Mouse (Mus musculus) midbrain, postnatal 0 days (tissue): ENCODE measurements around the gene Sel1l. TPM values are rescaled to one million over a fixed set of nuclear protein-coding genes. Genes with fewer than 3 reads are reported as not detected.

Experiments used
- ATAC-seq: fragments of 200-750 bp; cut with Nextera tagmentation; 2 replicates; pipeline ENCODE4 v1.8.0; 2017; ENCODE audit warnings: moderate number of reproducible peaks, mild to moderate bottlenecking, moderate TSS enrichment, moderate library complexity; ENCODE audit not compliant: low FRiP score
- DNase-seq: peaks from one replicate; pipeline ENCODE4 v3.0.0-alpha.2; 2015; ENCODE audit warnings: low spot score
- H3K27ac ChIP-seq: fragments of 300-500 bp; sonication (generic); 2 replicates; pipeline ENCODE4 v1.5.1; 2014; ENCODE audit warnings: low read depth, mild to moderate bottlenecking, low read length, mixed read lengths
- H3K27me3 ChIP-seq: fragments of 300-500 bp; sonication (generic); 2 replicates; pipeline ENCODE4 v1.6.1; 2014; ENCODE audit warnings: low read length, control low read depth, mixed read lengths; ENCODE audit not compliant: insufficient read depth
- H3K36me3 ChIP-seq: fragments of 300-500 bp; sonication (generic); 2 replicates; pipeline ENCODE4 v1.6.1; 2014; ENCODE audit warnings: low read length, control low read depth, mixed read lengths; ENCODE audit not compliant: insufficient read depth
- H3K4me1 ChIP-seq: fragments of 300-500 bp; sonication (generic); 2 replicates; pipeline ENCODE4 v1.6.1; 2014; ENCODE audit warnings: mild to moderate bottlenecking, control low read depth, antibody characterized with exemption, low read length, mixed read lengths; ENCODE audit not compliant: insufficient read depth
- H3K4me2 ChIP-seq: fragments of 300-500 bp; sonication (generic); 2 replicates; pipeline ENCODE4 v1.6.1; 2014; ENCODE audit warnings: low read depth, mild to moderate bottlenecking, low read length, mixed read lengths; ENCODE audit not compliant: poor library complexity, severe bottlenecking
- H3K4me3 ChIP-seq: fragments of 300-500 bp; sonication (generic); 2 replicates; pipeline ENCODE4 v1.5.1; 2014; ENCODE audit warnings: low read depth, mild to moderate bottlenecking, low read length, moderate library complexity
- H3K9ac ChIP-seq: fragments of 300-500 bp; sonication (generic); replicated peaks from 2 replicates; pipeline ENCODE4 v1.6.1; 2014; ENCODE audit warnings: mild to moderate bottlenecking, low read length, moderate library complexity, mixed read lengths; ENCODE audit not compliant: poor library complexity, severe bottlenecking
- H3K9me3 ChIP-seq: fragments of 300-500 bp; sonication (generic); 2 replicates; pipeline ENCODE4 v1.6.1; 2016; ENCODE audit warnings: low read length, control low read depth
- CTCF ChIP-seq: IDR thresholded peaks from 2 replicates; pipeline ENCODE4 v1.5.1; 2016; ENCODE audit warnings: antibody characterized with exemption, mild to moderate bottlenecking
- WGBS: fragments of 180-500 bp; shearing (Covaris S2); extraction: QIAGEN DNeasy Blood & Tissue Kit; methylation state at CpG from one replicate; pipeline ENCODE4 v1.1.7; 2014; 5-methylcytosine and 5-hydroxymethylcytosine counted together
- polyA plus RNA-seq: library from polyadenylated mRNA; unstranded; fragments of >200 nt; fragmentation: Nextera tagmentation; extraction: Ambion mirVana; gene quantifications from 2 replicates; pipeline ENCODE4 v1.2.1, GENCODE M21; 2015
- total RNA-seq: library from RNA; depleted of rRNA; stranded (reverse); fragments of >200 nt; gene quantifications from 2 replicates; pipeline ENCODE4 v1.2.3, GENCODE M21; 2014

Gene Sel1l
- total and polyA plus RNA-seq, 2 experiments from 2014 or later: 67.3 to 93.3 TPM

GRCm38 (mm10) chr12:91877646-91878045, 28.7 kb upstream of the Sel1l start:
- Histone ChIP-seq H3K9me3 (no peaks in the 10 kb centered on the region), H3K27me3 (no peaks in the 10 kb centered on the region), H3K27ac (no peak overlapping the region), H3K4me2 (no peak overlapping the region), H3K4me3 (no peak overlapping the region), H3K9ac (no peak overlapping the region), H3K4me1 (no peaks in the 10 kb centered on the region), H3K36me3 (no peaks in the 10 kb centered on the region)
- ATAC-seq (peak; percentile 60; the same call in 1 of the 2 replicates), DNase-seq (peak; percentile 86)
- peak; percentile 83 for TF ChIP-seq CTCF
- 23% methylated on average over 5 of the region's 5 CpGs for WGBS

- no peaks in the 10 kb centered on the region for H3K9me3 ChIP-seq
- no peaks in the 10 kb centered on the region for H3K36me3 ChIP-seq
- TF ChIP-seq CTCF: no peak
- H3K4me1 ChIP-seq: no peaks in the 10 kb centered on the region
- no peak overlapping the region for H3K4me2 ChIP-seq
- H3K27me3 ChIP-seq: no peaks in the 10 kb centered on the region
- no peak for ATAC-seq
- no peak overlapping the region for H3K9ac ChIP-seq
- no peak for DNase-seq
- H3K27ac ChIP-seq: no peak overlapping the region
- no peak overlapping the region for H3K4me3 ChIP-seq
- WGBS: 94% methylated on average over 11 of the region's 11 CpGs
These were observed 21.7 kb upstream of the Sel1l start for GRCm38 (mm10) chr12:91870671-91871070.

- ATAC-seq (no peak), DNase-seq (no peak)
- no peaks in the 10 kb centered on the region for H3K9me3 ChIP-seq
- 71% methylated on average over 4 of the region's 4 CpGs for WGBS
- no peaks in the 10 kb centered on the region for H3K4me1 ChIP-seq
- H3K4me3 ChIP-seq: no peak overlapping the region
- no peaks in the 10 kb centered on the region for H3K36me3 ChIP-seq
- H3K9ac ChIP-seq: no peak overlapping the region
- H3K4me2 ChIP-seq: no peak overlapping the region
- no peak for TF ChIP-seq CTCF
- H3K27me3 ChIP-seq: no peaks in the 10 kb centered on the region
- H3K27ac ChIP-seq: no peak overlapping the region
These were observed 20.4 kb upstream of the Sel1l start for GRCm38 (mm10) chr12:91869352-91869751.

- Histone ChIP-seq H3K36me3 (no peaks in the 10 kb centered on the region), H3K9ac (no peak overlapping the region), H3K9me3 (no peaks in the 10 kb centered on the region), H3K4me3 (no peak overlapping the region), H3K4me1 (no peaks in the 10 kb centered on the region), H3K4me2 (no peak overlapping the region), H3K27me3 (no peaks in the 10 kb centered on the region), H3K27ac (no peak overlapping the region)
- ATAC-seq (no peak), DNase-seq (no peak)
- TF ChIP-seq CTCF: no peak
- WGBS: 77% methylated on average over 8 of the region's 8 CpGs
These were observed 5.4 kb upstream of the Sel1l start for GRCm38 (mm10) chr12:91854330-91854729.

GRCm38 (mm10) chr12:91848394-91849044, 438 bp downstream of the Sel1l start:
- Histone ChIP-seq H3K27ac (peak overlapping the region; percentile 60), H3K4me3 (peak overlapping the region; percentile 68), H3K9me3 (no peaks in the 10 kb centered on the region), H3K4me1 (peaks cover 8% of the 10 kb centered on the region; the same call in 1 of the 2 replicates), H3K4me2 (peak overlapping the region; percentile 56), H3K36me3 (no peaks in the 10 kb centered on the region), H3K9ac (peak overlapping the region; percentile 77), H3K27me3 (no peaks in the 10 kb centered on the region)
- ATAC-seq (peak; percentile 68), DNase-seq (no peak)
- no peak for TF ChIP-seq CTCF
- 4% methylated on average over 33 of the region's 33 CpGs for WGBS

GRCm38 (mm10) chr12:91846038-91846437, 2.9 kb downstream of the Sel1l start:
- WGBS: 88% methylated on average over 6 of the region's 6 CpGs
- DNase-seq (no peak), ATAC-seq (no peak)
- Histone ChIP-seq H3K36me3 (peaks cover 8% of the 10 kb centered on the region; the same call in 1 of the 2 replicates), H3K9ac (no peak overlapping the region), H3K27ac (no peak overlapping the region), H3K27me3 (no peaks in the 10 kb centered on the region), H3K4me2 (no peak overlapping the region), H3K4me1 (peaks cover 8% of the 10 kb centered on the region; the same call in 1 of the 2 replicates), H3K9me3 (no peaks in the 10 kb centered on the region), H3K4me3 (no peak overlapping the region)
- no peak for TF ChIP-seq CTCF
